Mouse (Mus musculus): ENCODE measurements at regions not wholly inside any gene's neighbourhood (a gene's known extent, or its start where the extent isn't known, plus 50 kb on each side); places are given as distances from the start of the nearest gene placed in this dataset.

DNA sequence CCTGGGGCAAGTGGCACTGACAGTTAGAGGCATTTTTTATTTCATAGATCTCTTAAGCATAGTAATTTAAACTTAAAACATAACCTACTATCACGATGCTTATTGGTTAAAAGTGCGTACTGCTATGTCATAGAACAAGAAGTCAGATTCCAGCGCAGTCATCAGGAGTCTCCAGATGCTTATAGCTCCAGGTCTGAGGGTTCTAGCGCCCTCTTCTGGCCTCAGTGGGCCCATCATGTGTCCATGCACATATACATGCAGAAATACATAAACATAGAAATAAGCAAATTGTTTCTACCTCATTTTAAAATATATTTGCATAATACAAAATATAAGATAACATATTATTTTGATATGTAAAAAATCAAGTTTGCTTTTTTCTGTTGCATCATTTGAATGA, 1002.8 kb upstream of the Adgrl2 start:
- no peak for TF ChIP-seq CTCF (IDR thresholded peaks at IDR 0.05; ENCODE audit: extremely low read depth, insufficient read depth, low read length)
- no peak for TF ChIP-seq POLR2A (IDR thresholded peaks at IDR 0.05; ENCODE audit: extremely low read depth, insufficient read depth, low read length)

Measured in cortical plate, adult 2 months (tissue).